Mouse (Mus musculus): ENCODE results near the gene Tenm4.

GRCm38 (mm10) chr7:96701097-96701845 is 530.2 kb downstream of the Tenm4 start:
- no peak for TF ChIP-seq CTCF (IDR thresholded peaks at IDR 0.05; ENCODE audit: borderline replicate concordance, insufficient read depth, low read depth, low read length)
- TF ChIP-seq POLR2A (IDR thresholded peaks at IDR 0.05; ENCODE audit: borderline replicate concordance, insufficient read depth, low read length) = no peak
